Mouse (Mus musculus) adipocyte (in vitro differentiated cells): Measurements from ENCODE around the gene Zfp326.
A peak's percentile ranks its signal among the peaks of the same experiment; 100 is the strongest.

Source experiments
- DNase-seq: peaks from one replicate; pipeline ENCODE4 v3.0.0-alpha.2; 2016; ENCODE audit warnings: low spot score

The Zfp326 gene

DNA sequence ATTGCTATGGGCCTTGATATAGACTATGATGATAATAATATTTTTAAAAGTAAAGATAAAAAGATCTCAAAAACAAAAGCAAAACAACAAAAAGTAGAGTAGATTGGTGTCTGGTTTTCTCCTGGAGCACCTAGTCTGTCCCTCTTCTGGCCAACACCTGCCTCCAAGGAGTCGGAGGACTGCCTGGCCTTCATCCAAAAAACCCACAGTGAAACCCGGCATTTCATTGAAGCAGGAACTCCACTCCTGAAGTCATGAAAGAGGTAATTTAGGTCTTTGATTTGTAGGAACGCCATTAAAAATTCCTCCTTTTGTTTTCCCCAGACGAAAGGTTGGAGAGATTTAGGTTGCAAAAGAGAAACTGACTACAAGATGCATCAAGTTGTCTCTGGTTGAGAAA is 8.9 kb upstream of the Zfp326 start:
- DNase-seq: no peak

DNA sequence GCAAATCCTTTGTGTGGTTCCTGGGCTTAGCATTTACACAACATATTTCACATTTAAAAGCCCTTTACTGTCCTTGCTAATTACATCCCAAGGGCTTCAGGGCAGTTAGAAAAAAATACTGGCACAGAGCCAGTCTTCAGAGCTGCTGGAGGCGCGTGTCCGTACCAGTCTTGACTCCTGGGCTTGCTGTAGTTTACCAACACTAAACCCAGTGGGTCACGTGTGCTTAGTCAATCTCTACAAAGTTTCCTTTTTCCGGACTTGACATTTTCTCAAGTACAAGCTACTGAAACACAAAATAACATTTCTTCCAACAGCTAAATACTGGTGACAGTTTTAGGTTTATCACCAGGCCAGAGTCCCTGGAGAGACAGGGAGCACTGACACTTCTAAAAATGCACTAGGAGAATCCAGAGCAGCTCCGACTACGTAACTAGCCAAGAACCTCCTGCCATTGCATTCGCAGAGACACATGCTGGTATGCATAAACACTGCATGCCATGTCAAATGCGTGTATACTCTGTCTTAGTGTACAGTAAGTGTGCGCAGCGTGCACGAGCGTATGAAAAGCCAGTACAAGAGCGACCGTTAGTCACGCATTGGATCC is 8.4 kb upstream of the Zfp326 start:
- peak; percentile 71 for DNase-seq

- peak; percentile 90 for DNase-seq
Measured at GRCm38 (mm10) chr5:105868593-105868992, 7.8 kb upstream of the Zfp326 start.

DNA sequence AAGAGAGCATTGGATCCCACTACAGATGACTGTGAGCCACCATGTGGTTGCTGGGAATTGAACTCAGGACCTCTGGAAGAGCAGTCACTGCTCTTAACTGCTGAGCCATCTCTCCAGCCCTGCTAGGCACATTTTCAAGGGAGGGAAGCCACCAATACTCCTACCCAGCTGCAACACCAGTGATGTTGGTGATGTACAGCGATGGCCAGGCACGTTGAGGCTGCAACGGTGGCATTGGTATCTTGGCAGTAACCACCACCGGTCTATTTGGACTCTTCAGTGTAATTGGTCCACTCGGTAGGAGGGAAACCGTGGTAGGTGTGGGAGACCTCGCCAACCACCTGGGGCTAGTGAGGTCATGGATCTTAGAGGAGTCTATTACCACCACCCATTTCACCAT is 6.6 kb upstream of the Zfp326 start:
- no peak for DNase-seq

DNA sequence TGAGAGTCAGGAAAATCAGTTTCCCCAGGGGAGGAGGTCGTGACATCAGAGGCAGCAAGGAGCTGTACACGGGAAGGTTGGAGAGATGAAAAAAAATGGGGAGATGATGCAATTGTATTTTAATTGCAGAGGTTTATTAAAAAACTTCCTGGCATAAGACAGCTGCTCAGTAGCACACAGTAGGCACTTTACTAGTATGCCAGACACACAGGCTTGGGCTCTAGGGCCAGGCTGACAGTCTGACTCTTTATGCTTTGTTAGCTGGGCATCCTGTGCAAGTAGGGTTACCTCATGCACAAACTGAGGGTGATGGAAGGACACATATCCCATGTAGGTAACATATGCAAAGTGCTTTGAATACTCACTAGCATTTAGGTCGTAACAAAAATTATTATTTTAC is 5.2 kb upstream of the Zfp326 start:
- DNase-seq: no peak

DNA sequence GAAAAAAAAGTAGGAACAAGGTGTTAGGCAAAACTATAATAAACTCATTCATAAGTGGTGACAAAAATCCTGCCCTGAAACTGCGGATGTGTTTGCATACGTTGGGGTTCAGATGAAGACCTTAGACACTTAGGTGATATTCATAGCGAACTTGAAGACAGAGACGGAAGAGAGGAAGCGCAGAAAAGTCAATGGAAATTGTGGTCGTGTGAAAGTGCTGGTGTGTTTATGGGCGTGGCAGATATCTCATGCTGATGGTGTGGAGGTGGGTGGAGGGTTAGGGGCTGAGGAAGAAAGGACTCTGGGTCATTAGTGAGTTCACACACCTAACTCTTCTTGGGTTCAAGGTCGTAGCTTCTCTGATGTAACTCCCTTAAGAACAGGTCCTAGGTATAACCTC is 4.2 kb upstream of the Zfp326 start:
- no peak for DNase-seq

DNA sequence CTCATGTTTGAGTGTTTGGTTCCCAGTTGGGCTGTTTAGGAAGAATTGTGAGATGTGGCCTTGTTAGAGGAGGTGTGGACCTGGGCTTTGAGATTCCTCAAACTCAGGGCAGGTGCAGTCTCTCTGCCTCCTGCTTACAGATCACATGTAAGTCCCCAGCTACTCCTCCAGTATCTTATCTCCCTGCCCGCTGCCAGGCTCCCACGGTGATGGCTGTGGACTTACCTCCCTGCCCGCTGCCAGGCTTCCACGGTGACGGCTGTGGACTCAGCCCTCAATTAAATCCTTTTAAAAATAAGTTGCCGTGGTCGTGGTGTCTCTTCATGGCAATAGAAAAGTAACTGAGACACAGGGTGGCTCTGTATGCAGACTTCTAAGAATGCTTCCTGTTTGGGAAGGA is 3.4 kb upstream of the Zfp326 start:
- DNase-seq: no peak

DNA sequence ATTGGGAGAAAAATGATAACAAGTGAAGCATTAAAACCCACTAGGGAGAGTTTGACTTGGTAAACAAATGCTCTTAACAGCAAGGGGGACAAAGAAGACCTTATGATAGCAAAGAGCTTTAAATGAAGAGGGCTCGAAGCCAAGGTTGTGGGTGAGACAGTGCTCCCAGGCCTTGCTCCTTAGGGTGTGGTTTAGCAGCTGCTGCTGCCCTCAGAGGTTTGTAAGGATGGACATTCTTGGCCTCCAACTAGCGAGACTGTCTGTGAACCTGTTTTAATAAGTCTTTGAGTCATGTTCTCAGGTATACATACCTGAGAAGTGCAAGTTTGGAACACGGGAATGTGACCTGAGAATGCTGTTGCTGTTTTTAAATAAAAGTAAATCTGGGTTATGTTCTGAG is 2.6 kb upstream of the Zfp326 start:
- DNase-seq: no peak

GRCm38 (mm10) chr5:105874476-105874875 is 1.9 kb upstream of the Zfp326 start:
- DNase-seq: no peak

- peak; percentile 34 for DNase-seq
Measured at GRCm38 (mm10) chr5:105876925-105877774, 785 bp downstream of the Zfp326 start.

DNA sequence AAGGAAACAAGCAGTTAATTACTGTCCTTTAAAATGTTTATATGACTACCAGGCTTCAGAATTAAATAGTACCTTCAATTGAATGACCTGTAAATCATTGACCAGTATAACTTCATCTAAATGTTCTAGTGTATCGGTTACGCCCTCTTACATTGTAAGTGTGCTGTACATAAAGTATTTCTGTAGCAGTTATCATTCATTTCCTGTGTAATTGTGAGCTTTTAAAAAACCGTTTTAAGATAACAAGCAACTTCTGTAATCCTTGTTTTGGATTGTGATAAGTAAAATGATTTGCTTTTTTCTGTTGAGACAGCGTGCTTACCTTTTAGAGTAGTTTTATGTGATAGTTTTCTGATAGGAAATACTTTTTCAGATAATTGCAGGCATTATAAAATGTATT is 11.0 kb downstream of the Zfp326 start:
- DNase-seq: no peak

DNA sequence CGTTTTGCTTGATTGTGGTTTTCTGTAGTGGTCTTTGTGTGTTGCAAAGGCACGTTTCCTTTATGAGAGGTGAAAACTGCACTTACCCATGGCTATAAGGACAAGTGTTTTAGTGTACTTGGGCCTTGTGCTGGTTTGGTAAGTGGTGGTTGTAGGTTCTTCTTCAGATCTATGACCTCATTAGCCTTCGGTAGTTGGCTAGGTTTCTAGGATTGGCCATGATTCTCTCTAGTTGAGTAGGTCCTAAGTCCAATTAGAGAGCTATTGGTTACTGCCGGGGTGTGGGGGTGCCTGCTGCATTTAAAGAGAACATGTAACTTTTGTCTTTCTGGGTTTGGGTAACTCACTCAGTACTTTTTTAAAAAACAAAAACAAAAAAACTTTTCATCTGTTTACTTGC is 21.8 kb downstream of the Zfp326 start:
- DNase-seq: no peak

- DNase-seq: peak; percentile 12
Measured at GRCm38 (mm10) chr5:105909209-105909608, 32.8 kb downstream of the Zfp326 start.

DNA sequence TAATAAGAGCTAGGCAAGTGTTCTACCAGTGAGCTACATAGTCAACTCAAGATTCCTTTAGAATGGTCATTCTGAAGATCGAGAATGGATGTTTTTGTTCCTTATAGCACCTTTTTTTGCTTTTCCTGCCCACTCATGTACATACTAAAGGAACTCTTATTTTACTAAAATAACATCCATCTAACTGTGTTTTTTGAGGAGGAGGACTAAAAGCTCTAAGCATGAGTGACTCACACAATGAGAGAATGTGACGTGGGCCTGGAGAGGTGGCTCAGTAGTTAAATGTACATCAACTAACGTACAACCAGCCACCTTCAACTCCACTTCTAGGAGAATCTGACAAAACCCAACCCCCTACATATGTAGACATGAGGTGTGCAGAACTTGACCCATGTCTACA is 33.3 kb downstream of the Zfp326 start:
- DNase-seq: no peak

DNA sequence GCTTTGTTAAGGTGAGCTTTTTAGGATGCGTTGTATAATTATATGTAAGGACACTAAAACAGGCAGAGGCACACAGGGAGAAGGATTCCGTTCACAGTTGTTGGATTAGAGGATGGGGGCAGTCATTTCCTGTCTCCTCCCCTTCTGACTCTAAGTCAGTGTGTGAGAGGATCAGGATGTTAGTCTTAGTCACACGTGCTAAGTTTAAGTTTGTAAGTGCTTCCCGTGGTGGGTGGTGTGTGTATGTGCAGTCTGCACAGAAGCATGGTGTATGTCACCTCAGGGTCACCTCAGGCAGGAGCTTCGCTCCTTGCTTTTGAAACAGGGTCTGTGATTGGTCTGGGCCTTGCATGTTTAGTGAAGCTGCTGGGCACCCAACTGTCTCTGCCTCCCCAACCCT is 35.1 kb downstream of the Zfp326 start:
- DNase-seq: no peak

GRCm38 (mm10) chr5:105917398-105917797 is 41.0 kb downstream of the Zfp326 start:
- no peak for DNase-seq

DNA sequence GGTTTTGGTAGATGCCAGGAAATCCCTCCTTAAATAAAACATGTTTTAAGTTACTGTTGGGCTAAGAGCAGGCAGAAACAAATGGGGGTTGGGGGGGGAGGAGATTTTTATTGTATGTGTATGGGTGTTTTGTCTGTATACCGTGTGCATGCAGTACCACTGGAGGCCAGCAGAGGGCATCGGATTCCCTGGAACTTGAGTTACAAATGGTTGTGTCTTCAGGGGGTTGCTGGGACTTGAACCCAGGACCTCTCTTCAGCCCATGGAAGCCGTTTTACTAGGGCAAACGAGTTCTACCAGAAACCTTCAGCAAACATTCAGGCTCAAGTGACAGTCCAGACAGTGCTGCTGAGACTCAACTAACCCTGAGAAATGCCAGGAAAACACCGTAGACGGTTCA is 41.9 kb downstream of the Zfp326 start:
- peak; percentile 12 for DNase-seq

GRCm38 (mm10) chr5:105922818-105923487 is 46.6 kb downstream of the Zfp326 start:
- no peak for DNase-seq

DNA sequence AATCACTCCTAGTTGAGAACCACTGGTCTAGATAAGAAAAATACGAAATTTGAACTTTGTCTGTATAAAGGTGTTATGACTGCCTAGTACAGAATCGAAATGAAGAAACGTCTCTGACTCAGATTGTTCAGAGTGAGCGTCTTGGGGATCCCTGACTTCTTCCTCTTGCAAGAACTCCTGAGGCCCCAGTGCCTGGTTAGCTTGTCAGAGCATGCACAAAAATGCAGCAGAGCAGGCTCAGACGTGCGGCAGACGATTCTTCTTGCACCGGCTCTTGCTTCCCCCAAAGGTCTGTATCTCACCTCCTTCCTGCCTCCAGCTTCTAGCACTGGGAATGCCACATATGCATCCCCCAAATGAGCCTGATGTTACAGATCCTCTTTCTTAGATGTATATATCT is 48.0 kb downstream of the Zfp326 start:
- no peak for DNase-seq

DNA sequence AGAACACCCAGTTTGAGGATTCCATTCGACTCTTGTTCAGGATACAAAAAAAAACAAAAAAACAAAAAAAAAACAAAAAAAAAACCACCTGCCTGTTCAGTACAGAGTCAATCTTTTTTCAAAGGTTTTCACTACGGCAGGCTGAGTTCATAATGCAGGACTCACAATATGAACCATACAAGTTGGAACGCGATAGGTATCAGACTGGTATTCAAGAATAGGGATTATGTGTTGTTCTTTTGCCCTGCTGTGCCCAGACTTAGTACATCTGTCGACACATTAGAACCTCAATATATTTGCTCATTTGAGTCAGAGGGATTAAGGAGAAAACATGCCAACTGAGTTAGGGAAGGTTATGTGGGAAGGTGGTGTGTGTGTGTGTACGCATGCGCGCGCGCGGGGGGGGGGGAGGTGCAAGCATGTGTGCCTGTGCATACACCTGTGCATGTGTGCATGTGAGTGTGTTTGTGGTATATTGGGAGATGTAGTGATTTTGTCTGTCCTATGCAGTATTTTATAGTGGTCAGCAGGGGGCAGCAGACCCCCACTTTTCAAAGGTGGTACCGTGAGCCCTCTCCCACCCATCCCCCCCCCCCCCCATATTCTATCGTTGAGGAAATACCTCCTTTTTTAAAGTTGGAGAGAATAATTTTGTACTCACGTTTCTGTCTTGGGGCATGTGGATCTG is 49.3 kb downstream of the Zfp326 start:
- no peak for DNase-seq

DNA sequence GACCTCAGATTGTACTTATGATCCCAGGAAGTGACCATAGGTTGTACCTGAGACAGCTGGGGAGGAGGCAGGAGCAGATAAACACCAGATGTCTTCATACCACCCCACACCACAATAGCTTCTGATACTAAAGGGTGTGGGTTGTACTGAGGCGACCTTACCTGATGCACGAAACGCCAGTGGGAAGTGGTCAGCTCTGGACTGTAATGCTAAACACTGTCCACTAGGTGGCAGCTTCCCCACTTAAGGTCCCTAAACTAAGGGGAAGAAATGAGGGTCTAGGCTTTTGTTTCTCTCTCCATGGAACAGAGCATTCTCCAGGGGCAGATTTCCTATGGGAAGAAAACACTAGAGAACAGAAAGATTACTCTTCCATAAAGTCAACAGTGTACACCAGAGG is 53.9 kb downstream of the Zfp326 start:
- no peak for DNase-seq

DNA sequence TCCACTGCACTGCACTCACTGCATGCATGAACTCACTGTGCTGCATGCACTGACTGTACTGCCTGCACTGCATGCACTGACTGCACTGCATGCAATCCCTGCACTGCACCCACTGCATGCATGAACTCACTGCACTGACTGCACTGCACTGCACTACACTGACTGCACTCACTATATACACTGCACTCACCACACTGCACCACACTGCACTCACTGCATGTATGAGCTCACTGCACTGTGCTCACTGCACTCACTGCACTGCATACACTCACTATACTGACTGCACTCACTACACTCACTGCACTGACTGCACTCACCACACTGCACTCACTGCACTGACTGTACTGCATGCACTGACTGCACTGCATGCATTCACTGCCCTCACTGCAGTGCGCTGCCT is 56.0 kb downstream of the Zfp326 start:
- no peak for DNase-seq

DNA sequence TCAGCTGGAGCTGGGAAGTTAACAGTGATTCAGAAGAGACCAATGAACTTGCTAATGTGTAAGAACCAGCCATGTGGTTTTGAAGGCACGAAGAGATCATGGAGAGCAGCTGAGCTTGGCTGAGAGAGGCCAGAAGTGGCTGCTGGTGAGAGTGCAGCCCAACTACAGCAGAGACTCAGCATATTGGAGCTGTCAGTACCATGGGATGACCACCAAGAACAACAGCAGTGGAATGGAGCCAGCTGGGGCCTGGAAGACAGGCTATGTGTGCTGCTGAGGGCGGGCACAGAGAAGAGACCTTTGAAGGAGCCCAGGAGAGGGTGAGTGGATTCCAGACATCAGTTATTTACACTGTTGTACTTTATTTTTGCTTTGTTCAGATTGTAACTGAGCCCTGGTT is 65.6 kb downstream of the Zfp326 start:
- no peak for DNase-seq
